Mouse (Mus musculus): Measurements from ENCODE around the gene Gucy2e.

GRCm38 (mm10) chr11:69174722-69175121 lies 62.1 kb downstream of the Gucy2e start:
- TF ChIP-seq CTCF (IDR thresholded peaks at IDR 0.05; ENCODE audit: low read depth): no peak
- no peak for TF ChIP-seq EP300 (IDR thresholded peaks at IDR 0.05; ENCODE audit: low read depth)
